Mouse (Mus musculus): ENCODE measurements around the gene Sspo.
"Not testable (repeated sequence)": the region's sequence is repeated elsewhere in the genome, so short reads cannot be mapped to it uniquely, and the experiment has no call there.

Gene Sspo

GRCm38 (mm10) chr6:48487747-48488725 is 40.0 kb downstream of the Sspo start:
- DNase-seq (ENCODE audit: low spot score) = no peak

GRCm38 (mm10) chr6:48489741-48490140 is 41.7 kb downstream of the Sspo start:
- no peak for DNase-seq (ENCODE audit: low spot score)

- DNase-seq (ENCODE audit: low spot score) = no peak
Measured at GRCm38 (mm10) chr6:48491361-48491760, 43.3 kb downstream of the Sspo start.

- no peak for DNase-seq (ENCODE audit: low spot score)
Measured at GRCm38 (mm10) chr6:48493136-48493730, 45.2 kb downstream of the Sspo start.

- no peak for DNase-seq (ENCODE audit: low spot score)
Measured at GRCm38 (mm10) chr6:48497521-48497920, 49.5 kb downstream of the Sspo start.

GRCm38 (mm10) chr6:48503847-48504240 is 55.8 kb downstream of the Sspo start:
- DNase-seq (ENCODE audit: low spot score) = no peak

GRCm38 (mm10) chr6:48504241-48504854 is 56.3 kb downstream of the Sspo start:
- peak; percentile 17 for DNase-seq (ENCODE audit: low spot score)

GRCm38 (mm10) chr6:48508087-48508486 is 60.1 kb downstream of the Sspo start:
- DNase-seq (ENCODE audit: low spot score) = no peak

- no peak for DNase-seq (ENCODE audit: low spot score)
Measured at GRCm38 (mm10) chr6:48510426-48510825, 62.4 kb downstream of the Sspo start.

- no peak for DNase-seq (ENCODE audit: low spot score)
Measured at GRCm38 (mm10) chr6:48511861-48512260, 63.8 kb downstream of the Sspo start.

GRCm38 (mm10) chr6:48524882-48525281 is 76.9 kb downstream of the Sspo start:
- not testable (repeated sequence) for DNase-seq (ENCODE audit: low spot score)

- no peak for DNase-seq (ENCODE audit: low spot score)
Measured at GRCm38 (mm10) chr6:48527901-48528300, 79.9 kb downstream of the Sspo start.

GRCm38 (mm10) chr6:48529261-48529660 is 81.2 kb downstream of the Sspo start:
- no peak for DNase-seq (ENCODE audit: low spot score)

GRCm38 (mm10) chr6:48529871-48530440 is 81.9 kb downstream of the Sspo start:
- DNase-seq (ENCODE audit: low spot score) = no peak

GRCm38 (mm10) chr6:48530862-48531261 is 82.8 kb downstream of the Sspo start:
- DNase-seq (ENCODE audit: low spot score) = no peak

GRCm38 (mm10) chr6:48533475-48533874 is 85.4 kb downstream of the Sspo start:
- no peak for DNase-seq (ENCODE audit: low spot score)

- no peak for DNase-seq (ENCODE audit: low spot score)
Measured at GRCm38 (mm10) chr6:48534913-48535312, 86.9 kb downstream of the Sspo start.

GRCm38 (mm10) chr6:48536091-48536490 is 88.1 kb downstream of the Sspo start:
- no peak for DNase-seq (ENCODE audit: low spot score)

GRCm38 (mm10) chr6:48537105-48537954 is 89.3 kb downstream of the Sspo start, which contains the start of gene Atp6v0e2:
TSS of gene Atp6v0e2 (plus strand) at chr6:48537615.
- DNase-seq (ENCODE audit: low spot score) = no peak

GRCm38 (mm10) chr6:48538841-48539737 is 91.1 kb downstream of the Sspo start:
- peak; percentile 38 for DNase-seq (ENCODE audit: low spot score)

Data from spleen, adult 12 weeks (tissue).